Mouse (Mus musculus) lung, adult 18-20 months (tissue): ENCODE measurements around the gene Col5a2.
"Not testable (repeated sequence)": the region's sequence is repeated elsewhere in the genome, so short reads cannot be mapped to it uniquely, and the experiment has no call there.

Experiments
- DNase-seq, 2 experiments: peaks; one replicate each; pipeline ENCODE4 v3.0.0; 2022; ENCODE audit warnings: mixed read lengths in 2 of 2

The Col5a2 gene

DNA sequence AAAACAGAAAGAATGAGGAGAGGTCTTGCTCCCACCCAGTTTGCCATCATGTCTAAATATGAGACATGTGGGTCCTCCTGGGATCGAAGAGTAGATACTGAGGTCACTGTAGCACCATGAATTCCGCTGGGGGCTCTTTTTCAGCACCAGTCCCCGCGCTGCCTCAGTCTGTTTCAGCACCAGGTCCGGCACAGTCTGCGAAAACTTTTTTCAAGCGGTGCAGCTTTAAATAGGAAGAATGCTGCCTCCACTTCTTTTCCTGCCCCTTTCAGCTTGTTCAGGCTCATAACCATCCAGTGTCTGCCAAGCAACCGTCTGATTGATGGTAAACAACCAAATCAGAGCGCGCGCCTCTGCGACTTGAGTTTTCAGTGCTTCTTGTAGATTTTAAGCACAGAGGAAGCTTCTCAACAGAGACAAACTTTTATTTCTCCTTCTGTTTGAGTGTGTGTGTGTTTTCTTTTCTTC lies at the start of gene Col5a2:
TSS of gene Col5a2 (minus strand) at position 418 of the 468 bp plus-strand sequence.
- DNase-seq: peak; percentile 63

DNA sequence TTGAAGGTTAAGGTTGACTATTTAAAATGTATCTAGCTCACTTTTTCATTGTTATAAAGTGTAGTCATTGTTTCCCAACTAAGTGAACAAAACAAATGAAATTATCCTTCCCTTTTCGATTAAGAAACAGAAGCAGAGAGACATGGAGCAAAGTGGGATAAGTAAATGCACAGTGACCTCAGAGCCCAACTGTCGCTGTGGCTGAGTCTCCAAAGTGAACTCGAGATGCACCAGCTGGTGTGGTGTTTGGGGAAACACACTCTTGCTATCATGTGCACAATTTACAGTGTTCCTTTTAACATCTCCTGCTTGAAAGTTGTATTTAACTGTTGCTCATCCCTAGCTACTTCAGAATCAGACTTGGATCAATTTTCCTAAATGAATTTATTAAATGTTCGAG lies 47.4 kb upstream of the Col5a2 start:
- no peak for DNase-seq

DNA sequence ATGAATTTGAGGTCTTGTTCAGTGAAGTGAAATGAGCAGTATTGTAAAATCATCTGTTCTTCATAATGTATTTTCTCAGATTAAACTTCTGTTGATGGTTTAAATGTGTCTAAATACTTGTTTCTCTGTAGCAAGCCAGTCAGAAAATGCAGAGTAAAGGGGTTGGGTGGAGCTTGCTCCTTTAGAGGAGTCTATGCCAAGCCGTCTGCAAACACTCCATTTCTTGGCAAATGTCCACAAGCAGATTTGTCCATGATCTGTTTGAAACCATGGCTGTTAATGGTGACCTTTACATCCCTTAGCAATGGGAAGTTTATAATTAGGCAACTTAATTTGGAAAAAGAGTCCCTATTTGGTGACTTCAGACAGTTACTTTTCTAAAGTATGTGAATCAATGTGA lies 38.8 kb upstream of the Col5a2 start:
- DNase-seq: peak; percentile 37 to 56

DNA sequence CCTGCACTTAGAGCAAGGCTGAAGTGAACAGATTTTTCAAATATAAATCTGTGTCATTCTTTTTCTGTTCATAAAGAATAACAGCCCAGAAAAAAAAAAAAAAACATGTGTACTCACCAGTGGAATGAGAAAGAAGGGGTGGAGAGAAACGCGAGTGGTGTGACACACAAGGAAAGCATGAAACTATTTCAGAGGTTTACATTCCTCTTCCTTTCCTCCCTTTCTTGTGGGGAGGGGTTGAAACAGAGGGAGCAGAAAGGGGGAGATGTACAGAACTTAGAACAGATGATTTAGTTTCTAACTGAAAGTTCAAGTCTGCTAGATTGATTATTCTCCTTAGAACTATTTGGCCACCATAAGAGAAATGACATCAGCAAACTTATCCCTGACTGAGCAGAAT lies 38.1 kb upstream of the Col5a2 start:
- peak; percentile 7 for DNase-seq

DNA sequence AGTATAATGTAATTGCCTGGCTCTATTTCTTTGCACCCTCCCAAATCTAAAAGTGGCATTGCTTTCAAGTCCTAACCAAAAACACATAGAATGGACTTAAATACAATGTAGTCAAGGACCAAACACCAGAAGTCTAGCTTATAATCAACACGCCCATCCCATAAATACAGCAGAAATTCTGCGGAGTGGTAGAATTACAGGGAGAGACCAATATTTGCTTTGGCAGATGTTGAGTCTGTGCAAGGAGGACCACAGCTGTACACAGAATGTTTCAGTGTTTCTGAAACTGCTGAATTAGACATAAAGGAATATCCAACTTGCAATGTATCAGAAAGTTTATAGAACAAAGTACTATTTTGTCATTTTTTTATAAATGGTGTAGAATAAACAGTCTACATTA lies 28.4 kb upstream of the Col5a2 start:
- DNase-seq: no peak

DNA sequence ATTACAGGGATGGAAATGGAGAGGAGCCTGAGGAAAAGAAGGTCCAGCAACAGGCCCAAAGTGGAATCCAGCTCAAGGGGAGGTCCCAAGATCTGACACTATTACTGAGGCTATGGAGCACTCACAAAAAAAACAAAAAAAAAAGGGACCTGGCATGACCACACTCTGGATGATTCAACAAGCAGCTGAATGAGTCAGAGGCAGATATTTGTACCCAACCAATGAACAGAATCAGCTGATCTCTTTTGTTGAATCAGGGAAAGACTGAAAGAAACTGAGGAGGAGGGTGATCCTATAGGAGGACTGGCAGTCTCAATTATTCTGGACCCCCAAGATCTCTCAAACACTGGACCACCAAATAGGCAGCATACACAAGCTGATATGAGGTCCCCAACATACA lies 24.4 kb upstream of the Col5a2 start:
- DNase-seq: not testable (repeated sequence)

DNA sequence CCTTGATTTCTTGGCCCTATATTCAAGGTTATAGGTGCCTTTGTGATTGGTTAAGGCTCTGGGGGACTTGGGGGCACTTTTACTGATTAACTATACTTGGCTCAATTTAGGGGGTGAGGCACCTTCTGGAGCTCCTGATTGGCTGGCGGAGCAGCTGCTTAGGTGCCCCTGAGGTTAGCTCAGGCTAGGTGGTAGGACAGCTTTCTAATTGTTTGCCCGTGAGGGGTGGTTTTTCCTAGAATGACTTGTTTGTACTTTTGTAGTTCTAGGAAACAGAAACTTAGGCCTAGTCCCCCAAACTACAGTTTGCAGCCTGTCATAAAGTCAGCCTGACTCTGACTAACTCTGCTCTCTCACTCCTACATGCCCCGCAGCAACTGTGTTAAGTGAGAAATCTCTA lies 20.5 kb upstream of the Col5a2 start:
- no peak for DNase-seq

DNA sequence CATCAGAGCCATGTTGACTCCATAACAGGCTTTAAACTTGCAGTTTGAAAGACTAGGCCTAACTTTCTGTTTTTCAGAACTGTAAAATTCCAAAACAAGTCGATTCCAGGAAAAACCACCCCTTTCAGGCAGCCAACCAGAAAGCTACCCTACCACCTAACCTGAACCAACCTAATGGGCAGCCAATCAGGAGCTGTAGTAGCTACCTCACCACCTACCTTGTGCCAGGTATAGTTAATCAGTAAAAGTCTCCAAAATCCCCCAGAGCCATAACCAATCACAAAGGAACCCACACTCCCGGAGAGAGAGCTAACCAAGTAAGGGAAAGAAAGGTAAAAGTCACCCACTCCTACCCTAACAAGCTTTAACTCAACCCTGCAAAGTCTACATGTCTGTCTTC lies 18.4 kb upstream of the Col5a2 start:
- no peak for DNase-seq

DNA sequence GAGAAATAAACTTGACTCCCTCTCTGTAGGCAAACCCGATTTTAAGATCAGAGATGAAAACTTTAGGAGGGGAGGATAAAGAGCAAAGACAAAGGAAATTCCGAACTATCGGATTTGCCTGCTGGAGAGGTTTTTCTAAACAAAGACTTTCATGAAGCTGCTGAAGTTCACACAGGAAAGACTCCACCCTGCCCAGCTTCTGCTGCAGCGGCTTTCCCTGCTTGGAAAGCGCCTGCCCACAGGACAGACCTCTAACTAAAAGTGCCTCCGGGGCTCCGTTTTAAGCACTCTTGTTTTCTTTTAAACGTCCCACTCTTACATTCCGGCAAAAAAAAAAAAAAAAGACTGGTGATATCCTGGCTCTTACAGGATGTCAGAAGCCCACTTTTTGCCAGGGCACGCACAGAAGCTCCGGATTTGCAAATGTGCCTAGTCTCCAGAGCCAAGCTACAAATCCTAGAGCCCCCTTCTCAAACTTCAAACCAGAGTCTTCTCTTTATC lies 791 bp downstream of the Col5a2 start:
- peak; percentile 5 to 12 for DNase-seq

DNA sequence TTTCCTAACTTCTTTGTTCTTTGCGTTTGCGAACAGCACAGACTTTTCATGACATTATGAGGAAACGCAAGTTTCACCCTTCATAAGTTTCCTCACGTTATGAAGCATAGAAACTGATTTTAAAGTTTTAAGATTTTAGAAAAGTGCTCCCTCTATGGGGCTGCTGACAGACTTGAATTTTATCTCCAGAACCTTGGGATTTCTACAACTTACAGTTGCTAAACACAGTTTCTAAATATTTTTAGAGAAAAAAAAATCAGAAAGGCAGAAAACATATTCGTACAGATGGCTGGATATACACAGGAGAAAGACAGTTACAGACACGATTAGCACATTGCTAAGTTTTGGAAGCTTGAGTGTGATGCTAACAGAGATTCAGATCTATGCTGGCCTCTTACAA lies 1.6 kb downstream of the Col5a2 start:
- DNase-seq: no peak

DNA sequence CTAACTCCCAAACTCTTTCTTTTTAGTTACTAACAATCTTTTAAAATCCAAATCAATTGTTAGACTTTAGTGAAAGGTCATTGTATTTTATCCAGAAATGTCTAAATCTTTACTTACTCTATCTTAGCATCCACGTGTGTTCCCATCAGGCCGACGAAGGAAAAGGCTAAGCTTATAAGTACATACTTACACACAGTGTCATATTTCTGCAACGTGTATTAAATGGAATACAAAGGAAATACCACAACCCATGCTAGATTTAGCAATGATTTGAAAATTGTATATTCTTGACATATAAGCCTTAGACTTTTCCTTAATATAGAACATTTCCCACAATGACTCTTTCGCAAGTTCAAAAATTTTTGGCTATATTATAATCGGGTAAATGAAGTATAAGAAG lies 2.6 kb downstream of the Col5a2 start:
- no peak for DNase-seq

DNA sequence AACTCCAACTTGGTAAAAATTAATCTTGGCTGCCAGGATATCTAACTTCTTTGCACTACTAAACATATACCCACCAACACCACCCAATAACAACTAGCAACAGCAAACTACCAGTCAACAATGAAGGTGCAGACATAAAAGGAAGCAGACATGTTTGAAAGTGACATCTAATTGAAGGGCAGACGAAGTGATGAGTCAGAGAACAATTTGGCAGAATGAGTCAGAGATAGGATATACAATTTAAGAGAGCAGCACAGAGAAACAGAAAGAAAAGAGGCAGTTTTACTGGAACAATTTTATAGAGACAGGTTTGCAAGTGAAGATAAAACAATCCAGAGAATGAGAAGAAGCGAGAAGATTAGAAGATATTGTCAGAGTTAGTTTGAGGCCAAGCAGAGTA lies 8.1 kb downstream of the Col5a2 start:
- no peak for DNase-seq

DNA sequence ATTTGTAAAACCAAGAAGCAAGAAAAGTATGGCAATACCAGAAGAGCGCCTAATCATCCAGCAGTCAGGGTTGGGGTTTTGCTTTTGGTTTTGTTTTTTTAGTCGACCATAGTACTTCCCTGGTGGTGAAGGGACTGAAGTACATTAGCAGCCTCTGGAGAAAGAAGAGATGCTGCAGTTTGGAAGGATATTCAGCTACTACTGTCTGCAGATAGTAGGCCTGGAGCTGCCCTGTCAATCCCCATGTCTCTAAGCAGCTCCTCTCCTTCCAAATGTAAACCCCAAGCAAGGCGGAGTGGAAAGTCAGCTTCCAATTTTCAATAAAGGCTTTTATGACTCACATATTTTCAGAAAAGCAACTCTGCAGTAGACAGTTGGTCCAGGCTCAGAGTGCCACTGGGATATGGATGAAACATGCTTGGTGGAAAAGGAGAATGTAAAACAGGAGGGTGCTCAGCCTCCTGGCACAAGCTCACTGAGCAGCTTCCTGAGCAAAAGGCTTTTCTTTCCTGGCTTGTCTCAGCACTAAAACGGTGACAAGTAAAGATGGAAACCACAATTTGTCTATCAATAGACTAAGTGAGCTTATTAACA lies 10.9 kb downstream of the Col5a2 start:
- DNase-seq: no peak

DNA sequence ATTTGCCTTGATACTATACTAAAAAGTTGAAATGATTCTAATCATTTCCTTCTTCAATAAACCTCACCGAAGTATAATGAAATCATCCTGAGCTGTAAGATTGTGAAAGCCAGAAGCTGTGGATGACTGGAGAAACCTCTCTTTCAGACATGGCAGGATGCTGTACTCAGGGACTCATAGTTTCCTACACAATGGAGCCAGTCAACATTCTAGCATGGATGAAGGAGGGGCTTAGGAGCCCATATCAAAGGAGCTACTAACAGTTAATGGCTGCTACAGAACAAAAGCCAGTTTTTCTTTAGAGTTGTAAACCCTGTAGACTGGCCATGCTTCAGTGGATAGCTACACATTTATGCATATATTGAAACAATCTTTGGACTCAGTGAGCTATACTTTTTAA lies 12.6 kb downstream of the Col5a2 start:
- DNase-seq: no peak

DNA sequence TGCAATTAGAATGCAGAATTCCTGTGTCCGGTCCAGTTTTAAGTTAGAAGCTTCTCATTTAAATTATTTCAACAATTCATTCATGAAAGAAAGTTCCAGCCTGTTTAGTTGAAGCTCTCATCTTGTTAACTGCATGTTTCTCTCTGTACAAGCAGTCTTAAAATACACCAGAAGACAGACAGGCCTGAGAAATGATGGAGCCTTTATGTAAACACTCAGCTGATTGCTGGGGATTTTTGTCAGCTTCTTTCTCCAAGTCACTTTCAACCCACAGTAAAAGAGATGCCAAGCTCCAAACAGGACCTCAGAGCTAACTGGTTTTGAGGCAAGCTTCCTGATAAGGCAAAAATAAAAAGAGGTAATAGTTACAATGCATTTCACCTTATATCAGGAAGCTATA lies 14.8 kb downstream of the Col5a2 start:
- DNase-seq: no peak

DNA sequence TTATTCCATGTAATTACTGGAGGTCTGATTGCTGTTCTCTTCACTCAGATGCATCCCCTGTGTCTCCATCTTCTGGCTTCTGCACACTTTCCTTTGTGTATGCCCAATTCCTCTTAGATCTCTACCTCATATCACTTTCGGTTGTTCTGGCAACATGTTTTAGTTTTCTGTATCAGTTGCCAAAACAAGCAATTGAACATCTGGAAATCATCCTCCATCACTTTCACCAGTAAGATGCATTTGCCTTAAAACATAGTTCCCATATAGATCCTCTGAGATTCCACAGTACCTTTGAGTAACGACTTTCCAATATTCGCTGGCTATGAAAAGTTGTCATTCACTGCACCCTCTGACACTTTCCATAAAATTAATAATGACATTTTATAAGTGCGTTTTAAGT lies 20.1 kb downstream of the Col5a2 start:
- DNase-seq: no peak

DNA sequence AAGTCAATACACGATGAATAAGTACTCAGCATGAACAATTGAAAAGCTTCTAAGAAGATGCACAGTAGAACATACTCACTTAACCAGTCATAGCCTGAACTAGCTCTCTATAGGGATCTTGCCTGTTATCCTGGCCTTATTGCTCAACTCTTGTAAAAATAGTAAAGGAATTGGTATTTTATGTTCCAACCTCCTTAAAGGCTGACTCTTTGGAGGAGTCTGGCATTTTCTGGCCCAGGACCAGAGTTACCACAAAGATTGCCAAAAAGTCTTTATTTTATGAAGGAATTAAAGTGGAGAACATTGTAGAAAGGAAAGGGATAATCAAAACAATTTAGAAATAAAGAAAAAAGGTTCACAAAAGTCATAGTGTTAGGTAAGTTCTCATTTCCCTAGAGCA lies 21.2 kb downstream of the Col5a2 start:
- no peak for DNase-seq

DNA sequence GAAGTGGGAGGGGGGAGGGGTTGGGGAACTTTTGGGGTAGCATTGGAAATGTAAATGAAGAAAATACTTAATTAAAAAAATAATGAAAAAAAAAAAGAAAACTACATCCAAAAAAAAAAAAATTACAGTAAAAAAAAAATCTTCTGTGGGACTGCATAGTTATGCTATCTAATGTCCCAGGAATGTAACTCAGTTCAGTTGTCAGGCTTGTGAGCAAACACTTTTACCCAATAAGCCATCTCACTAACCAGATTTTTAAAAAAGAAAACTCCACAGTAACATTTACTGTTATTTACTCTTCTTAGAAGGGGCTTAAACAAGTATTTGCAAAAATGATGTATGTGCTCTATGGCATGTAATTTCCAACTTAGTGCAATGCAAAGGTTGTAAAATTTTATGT lies 24.0 kb downstream of the Col5a2 start:
- no peak for DNase-seq

DNA sequence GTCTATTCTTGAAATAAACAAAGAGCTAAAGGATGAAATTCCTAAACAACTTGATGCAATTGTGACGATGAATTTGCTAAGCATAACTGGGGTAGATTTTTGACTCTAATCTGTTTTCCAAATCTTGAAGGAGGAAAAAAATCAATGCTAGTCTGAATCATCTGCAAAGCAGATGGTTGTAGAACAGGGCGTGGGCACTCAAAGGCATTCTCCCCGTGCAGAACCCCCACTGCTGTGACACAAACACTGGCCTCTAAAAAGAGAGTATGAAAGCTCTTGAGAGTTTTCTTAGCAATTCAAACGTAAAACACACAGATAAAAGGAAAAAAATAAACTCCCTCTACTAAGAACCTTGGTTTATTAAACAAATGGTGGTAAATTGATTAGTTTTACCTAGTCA lies 30.3 kb downstream of the Col5a2 start:
- no peak for DNase-seq

DNA sequence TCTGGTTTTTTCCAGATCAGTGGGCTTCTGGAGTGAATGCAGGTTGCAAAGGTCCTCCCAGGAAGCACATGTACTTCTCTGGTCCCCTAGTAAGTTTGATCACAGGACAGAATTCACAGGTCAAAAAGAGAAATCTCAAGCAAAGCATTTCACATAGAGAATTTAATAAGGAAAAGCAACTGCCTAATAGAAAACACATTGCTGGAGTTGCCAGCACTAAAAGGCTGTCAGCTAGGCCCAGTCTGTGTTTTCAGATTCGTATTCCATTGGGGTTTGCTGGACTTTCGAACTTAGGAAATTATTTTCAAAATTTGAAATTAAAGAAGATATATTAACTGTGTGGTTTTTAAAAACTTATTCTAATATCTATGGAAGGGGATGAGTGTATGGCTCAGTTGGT lies 42.3 kb downstream of the Col5a2 start:
- DNase-seq: no peak

DNA sequence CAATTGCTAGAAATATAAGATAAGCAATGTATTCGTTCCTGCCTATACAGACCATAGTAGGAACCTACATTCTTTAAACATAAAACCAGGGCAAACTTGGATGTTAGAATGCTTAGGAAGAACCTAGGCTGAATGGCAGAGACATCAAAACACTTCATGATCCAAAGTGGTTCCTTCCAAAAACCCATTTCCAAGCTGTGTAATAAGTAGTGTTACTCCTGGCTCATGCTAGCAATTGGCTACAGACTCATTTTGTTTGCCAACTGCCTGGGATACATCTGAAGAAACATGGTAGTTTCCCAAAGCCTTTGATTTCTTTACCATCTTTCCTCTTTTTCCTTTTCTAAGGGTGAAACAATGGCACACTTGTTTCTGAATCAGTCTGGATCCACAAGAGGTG lies 47.3 kb downstream of the Col5a2 start:
- no peak for DNase-seq

DNA sequence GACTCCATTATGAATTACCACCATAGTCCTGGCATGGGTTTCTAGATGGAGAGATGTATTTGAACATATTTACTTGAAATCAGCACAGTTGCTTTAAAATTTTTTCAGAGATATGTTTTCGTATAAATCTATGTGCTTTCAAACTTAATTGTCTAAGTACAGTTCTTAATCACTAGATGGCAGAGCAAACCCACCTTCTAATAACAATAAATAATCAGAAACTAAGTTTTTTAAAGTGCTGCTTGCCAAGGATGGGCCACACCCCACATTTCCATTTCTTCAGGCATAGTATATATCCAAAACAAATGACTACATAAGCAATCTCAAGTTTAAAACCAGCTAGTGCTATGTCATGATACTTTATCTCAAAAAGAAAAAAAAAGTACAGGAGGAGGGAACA lies 54.2 kb downstream of the Col5a2 start:
- no peak for DNase-seq

DNA sequence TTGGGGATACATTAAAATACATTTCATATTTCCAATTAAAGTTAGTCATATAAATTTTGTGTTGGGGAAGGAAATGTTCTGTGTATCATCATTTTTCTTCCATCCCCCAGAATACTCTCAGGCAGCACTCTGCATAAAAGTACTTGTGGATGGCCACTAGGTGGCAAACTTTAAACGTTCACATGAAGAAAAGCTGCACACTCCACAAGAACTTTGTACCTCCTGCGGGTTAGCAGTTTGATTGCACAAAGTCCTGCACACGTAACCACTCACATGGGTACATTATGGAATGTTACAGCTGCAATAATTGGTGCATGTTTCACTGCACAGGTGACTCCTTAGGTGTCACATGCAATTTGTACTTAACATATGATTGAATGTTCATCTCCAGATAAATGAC lies 71.2 kb downstream of the Col5a2 start:
- peak in 1 of 2 experiments; percentile 20 for DNase-seq

DNA sequence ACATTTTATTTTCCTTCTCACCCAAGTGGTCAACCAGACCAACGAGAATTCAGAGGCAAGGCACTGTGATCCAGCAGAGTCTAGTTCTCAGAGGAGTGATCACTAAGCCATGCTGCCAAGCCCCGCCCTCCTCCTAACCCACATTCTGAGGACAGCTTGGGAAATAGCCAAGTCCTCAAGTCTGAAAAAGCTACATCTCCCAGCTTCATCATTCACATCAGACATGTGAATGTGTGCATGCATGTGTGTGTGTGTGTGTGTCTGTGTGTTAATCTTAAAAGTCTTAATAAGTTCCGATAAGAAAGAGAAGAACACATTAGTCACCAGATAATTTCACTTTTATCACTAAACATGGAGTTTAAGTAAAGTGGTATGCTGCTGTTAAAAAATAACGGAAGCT lies 72.6 kb downstream of the Col5a2 start:
- peak; percentile 25 to 27 for DNase-seq

DNA sequence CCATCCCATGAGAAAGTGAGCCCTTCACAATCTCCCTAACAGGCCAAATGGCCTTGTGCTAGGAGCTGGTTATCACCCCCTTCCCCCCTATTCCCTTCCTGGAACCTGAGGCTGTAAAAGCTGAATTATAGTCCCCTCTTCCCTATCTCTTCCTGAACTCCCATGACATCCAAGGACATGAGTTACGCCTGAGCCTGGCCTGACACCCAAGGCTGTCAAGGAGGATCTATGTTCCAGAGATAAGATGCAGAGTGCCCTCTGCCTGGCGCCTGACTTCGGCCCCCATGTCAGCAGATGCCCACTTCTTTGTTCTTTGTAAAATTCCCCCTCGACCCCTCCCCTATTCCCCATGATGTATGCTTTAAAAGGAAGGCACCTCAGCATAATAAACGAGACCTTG lies 73.9 kb downstream of the Col5a2 start:
- DNase-seq: not testable (repeated sequence)
